Mouse (Mus musculus) inflammation-experienced regulatory T-cells, adult 16 weeks (primary cell): ENCODE results near the gene Klhdc10. TPM values are rescaled to one million over a fixed set of nuclear protein-coding genes. Genes with fewer than 3 reads are reported as not detected.

Experiments
- polyA plus RNA-seq: library from polyadenylated mRNA; unstranded; fragments of 100-300 nt; shearing (Covaris generic); gene quantifications from one replicate; pipeline ENCODE4 v1.2.1, GENCODE M21; 2017

Klhdc10 gene
- 2.6 TPM for polyA plus RNA-seq

DNA sequence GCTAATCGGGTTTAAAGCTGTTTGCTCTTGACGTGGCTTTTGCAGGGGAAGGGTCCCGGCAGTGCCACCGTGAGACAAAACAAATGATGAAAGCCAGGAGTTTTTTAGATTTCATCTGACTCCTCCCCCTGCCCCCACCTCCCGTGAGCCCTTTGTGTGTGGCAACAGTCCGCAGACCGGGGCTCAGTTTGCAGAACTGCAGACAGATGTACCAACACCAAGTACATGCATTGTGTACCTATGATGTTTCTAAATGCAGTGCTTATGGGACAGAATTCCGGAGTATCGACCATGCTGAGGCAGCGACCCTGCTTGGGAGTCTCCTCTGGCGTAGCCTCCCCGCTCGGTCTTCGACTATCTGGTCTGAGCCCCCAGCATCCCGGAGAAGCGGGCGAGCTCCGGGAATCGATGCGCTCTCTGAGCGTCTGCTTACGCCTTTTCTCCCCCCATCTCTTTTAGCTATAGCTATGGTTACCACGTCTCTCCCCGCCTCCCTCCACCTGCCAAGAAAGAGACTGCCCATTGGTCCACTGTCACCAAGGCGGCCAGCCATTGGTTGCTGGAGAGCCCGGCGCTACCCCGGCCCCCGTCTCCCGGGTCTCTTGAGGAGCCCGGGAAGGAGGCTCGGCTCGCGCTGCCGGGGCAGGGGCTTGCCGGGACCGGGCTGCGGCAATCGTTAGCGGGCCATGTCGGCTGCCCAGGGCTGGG is at the start of gene Klhdc10:
Gene Klhdc10, plus strand, starts transcription at position 561 of the 708 bp plus-strand sequence.

DNA sequence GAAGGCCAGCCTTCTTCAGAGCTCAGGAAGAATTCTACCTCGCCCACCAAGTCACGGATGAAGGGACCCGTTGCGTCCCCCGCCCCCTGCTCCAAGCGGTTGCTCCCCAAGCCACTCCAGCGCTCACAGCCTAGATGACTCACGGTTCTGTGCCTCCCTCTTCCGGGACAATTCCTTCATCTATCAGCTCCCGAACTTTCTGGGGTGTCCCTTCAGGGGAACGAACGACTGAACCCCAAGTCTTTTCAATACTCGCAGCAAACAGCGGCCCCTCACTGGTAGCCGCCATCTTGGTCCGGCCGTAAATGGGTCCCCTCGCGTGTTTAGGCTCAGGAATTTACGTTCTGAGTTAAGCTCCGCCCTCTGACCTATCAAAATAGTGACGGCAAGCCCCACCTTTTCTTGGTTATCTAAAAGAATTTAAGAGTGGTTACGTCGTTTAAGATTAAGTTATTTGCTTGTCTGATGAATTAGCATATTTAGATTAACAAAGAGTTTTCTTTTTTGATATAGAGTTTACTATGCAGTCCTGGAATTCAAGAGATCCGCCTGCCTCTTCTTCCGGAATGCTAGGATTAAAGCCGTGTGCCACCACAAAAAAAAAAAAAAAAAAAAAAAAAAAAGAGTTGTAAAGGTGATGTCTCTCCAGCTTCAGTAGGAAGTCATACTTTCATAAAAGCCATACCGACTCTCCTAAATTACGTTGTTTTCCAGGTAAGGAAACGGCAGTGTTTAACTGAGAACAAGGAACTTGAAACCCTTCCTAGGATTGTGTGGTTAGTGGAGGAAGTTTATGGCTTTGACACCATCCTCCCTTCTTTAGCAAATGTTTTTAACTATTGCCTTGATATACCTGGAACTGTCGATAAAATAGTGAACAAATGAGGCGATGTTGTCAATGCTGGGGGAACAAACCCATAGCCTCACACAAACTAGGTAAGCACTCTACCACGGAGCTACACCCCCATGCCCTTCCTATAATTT is 10.7 kb upstream of the Klhdc10 start, which contains the start of gene Zc3hc1:
Gene Zc3hc1, minus strand, starts transcription at position 315 of the 984 bp plus-strand sequence.

Other genes starting within 250 kb of the Klhdc10 start
- gene Ube2h, start 97.3 kb upstream of the Klhdc10 start, polyA plus RNA-seq = 68.9 TPM
- 46.1 TPM for gene Zc3hc1, start 10.8 kb upstream of the Klhdc10 start, polyA plus RNA-seq
- 69.4 TPM for gene Tmem209, start 107.9 kb downstream of the Klhdc10 start, polyA plus RNA-seq
- not detected for gene Ssmem1, start 108.0 kb downstream of the Klhdc10 start, polyA plus RNA-seq
- gene Cpa2, start 139.7 kb downstream of the Klhdc10 start, polyA plus RNA-seq = not detected
- not detected for gene Cpa4, start 166.5 kb downstream of the Klhdc10 start, polyA plus RNA-seq
- gene Cpa5, start 209.1 kb downstream of the Klhdc10 start, polyA plus RNA-seq = not detected
- not detected for gene Cpa1, start 237.3 kb downstream of the Klhdc10 start, polyA plus RNA-seq